Mouse (Mus musculus): ENCODE data around the gene Lxn. TPM values are rescaled to one million over a fixed set of nuclear protein-coding genes. Genes with fewer than 3 reads are reported as not detected.

The Lxn gene
- total RNA-seq (2017): 1.7 to 5.0 TPM (median 2.9 TPM) in 3 replicates

- ATAC-seq (replicated peaks; ENCODE audit: insufficient number of reproducible peaks, low FRiP score, low TSS enrichment, poor library complexity, severe bottlenecking): peak; percentile 61; the same call in 1 of the 2 replicates
Observed at GRCm38 (mm10) chr3:67463450-67464372, at the start of gene Lxn. TSS of gene Lxn (minus strand) at chr3:67463926.

DNA sequence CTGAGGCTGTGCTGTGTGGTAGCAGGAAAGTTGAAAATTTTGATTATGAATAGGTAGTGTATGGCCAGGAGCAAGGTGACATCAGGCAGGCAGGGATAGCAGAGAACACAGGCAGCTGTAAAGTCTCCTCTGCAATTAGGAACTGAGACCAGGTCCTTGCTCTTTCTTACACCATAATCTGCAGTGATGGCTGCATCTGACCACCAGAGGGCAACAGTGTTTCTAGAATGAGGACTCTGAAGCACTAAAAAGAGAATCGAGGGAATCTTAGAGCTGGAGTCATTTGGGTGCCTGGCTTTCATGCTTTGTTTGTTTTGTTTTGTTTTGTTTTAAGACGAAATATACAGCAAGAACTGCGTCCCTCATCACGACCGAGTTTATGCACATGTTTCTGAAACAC lies 49.1 kb upstream of the Lxn start:
- ATAC-seq (replicated peaks; ENCODE audit: insufficient number of reproducible peaks, low FRiP score, low TSS enrichment, poor library complexity, severe bottlenecking): peak; percentile 73

DNA sequence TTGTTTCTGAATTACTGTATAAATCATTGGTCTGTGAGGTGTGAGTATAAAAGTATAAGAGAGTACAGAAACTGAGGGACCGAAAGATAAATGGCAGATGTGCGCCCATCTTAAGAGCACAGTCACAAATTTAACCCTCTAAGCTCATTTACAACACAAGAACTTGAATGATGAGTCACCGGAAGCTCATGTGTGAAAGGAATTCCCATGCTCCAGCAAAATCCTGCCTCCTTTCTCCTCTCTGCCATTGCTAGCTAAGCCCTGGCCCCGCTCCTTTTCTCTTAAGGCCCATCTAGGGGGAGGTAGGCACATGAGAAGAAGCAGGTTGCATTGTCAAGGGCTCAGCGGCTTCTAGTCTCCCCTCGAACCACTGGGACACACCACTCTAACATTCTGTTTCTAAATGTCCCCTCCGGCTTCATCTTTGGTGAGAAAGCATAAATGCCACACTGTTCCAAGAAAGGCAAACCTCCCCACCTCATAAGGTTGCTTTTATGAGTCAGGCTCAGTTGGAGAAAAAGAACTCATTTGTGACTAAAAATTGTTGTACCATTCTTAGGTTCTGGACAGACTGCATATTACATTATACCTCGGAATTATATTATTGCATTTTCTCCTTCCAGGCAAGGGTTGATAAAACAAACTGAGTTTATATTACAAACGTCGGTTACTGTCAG lies 44.6 kb upstream of the Lxn start:
- no peak for ATAC-seq (replicated peaks; ENCODE audit: insufficient number of reproducible peaks, low FRiP score, low TSS enrichment, poor library complexity, severe bottlenecking)

GRCm38 (mm10) chr3:67505286-67505685 lies 41.6 kb upstream of the Lxn start:
- no peak for ATAC-seq (replicated peaks; ENCODE audit: insufficient number of reproducible peaks, low FRiP score, low TSS enrichment, poor library complexity, severe bottlenecking)

DNA sequence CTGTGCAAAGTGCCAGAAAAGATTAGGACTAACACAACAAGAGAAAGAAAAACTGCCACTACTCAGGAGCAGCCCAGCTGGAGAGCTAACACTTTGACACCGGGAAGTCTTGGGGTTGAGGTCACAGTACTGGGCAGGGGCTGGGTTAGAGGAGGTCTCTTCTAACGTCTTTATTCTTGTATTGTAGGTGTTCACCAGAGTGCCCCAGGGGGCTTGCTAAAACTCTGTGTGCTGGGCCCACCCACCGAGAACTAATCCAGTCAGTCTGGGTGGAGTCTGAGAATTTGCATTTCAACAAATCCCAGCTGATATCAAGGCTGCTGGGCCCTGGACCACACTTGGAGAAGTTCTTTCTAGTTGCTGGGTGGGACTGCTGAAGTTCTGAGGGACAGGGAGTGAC lies 40.2 kb upstream of the Lxn start:
- no peak for ATAC-seq (replicated peaks; ENCODE audit: insufficient number of reproducible peaks, low FRiP score, low TSS enrichment, poor library complexity, severe bottlenecking)

DNA sequence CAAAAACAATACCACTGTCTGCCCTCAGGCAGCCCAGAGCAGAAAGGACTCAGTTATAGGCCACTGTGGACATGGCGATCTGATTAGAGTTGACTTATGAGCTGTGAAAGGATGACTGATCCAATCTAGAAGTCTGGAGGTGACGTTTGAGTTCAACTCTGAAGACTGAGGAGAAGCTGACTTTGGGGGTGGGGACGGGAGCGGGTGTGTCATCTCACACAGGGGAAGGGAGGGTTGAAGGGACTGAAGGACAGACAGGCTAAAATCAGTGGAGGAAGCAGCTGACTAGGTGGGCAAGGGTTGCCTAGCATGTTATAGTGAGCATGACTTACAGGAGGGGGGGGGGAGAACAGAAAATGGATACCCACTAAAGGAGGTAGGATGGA lies 35.7 kb upstream of the Lxn start:
- ATAC-seq (replicated peaks; ENCODE audit: insufficient number of reproducible peaks, low FRiP score, low TSS enrichment, poor library complexity, severe bottlenecking): no peak

GRCm38 (mm10) chr3:67498773-67499405 lies 35.2 kb upstream of the Lxn start:
- no peak for ATAC-seq (replicated peaks; ENCODE audit: insufficient number of reproducible peaks, low FRiP score, low TSS enrichment, poor library complexity, severe bottlenecking)

DNA sequence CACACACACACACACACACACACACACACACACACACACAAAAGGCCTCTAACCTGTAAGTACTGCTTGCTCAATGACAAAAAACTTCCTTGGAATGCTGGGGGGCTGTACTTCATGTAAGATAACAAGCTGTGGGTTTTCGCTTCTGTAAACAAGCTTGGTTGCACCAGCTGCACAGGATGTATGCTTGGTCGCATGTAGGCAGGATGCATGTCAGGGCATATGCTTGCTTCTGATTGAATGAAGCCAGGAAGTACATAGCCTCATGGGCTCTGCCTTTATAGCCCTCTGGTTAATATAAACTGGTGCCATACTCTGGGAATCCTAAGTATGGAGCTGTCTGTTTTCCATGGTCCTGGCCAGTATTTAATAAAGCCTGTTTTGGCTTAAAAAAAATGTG lies 34.3 kb upstream of the Lxn start:
- no peak for ATAC-seq (replicated peaks; ENCODE audit: insufficient number of reproducible peaks, low FRiP score, low TSS enrichment, poor library complexity, severe bottlenecking)

DNA sequence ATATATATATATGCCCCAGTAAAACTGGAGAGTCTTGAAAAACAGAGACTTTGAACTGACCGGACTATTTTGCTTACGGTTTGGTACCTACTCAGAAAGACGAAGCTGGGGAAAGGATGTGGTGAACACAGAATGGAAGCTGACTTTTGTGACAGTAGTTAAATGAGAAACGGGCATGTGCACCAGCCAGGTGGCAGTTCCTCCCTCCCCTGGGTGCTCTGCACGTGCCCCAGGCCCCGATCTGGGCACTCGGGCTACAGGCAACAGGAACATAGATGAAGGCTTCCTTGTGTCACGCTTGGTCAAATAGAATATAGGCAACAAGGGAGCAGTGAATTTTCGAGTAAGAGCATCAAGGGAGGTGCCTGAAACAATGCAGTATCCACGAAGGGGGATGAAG lies 32.6 kb upstream of the Lxn start:
- no peak for ATAC-seq (replicated peaks; ENCODE audit: insufficient number of reproducible peaks, low FRiP score, low TSS enrichment, poor library complexity, severe bottlenecking)

GRCm38 (mm10) chr3:67493132-67493531 lies 29.4 kb upstream of the Lxn start:
- no peak for ATAC-seq (replicated peaks; ENCODE audit: insufficient number of reproducible peaks, low FRiP score, low TSS enrichment, poor library complexity, severe bottlenecking)

DNA sequence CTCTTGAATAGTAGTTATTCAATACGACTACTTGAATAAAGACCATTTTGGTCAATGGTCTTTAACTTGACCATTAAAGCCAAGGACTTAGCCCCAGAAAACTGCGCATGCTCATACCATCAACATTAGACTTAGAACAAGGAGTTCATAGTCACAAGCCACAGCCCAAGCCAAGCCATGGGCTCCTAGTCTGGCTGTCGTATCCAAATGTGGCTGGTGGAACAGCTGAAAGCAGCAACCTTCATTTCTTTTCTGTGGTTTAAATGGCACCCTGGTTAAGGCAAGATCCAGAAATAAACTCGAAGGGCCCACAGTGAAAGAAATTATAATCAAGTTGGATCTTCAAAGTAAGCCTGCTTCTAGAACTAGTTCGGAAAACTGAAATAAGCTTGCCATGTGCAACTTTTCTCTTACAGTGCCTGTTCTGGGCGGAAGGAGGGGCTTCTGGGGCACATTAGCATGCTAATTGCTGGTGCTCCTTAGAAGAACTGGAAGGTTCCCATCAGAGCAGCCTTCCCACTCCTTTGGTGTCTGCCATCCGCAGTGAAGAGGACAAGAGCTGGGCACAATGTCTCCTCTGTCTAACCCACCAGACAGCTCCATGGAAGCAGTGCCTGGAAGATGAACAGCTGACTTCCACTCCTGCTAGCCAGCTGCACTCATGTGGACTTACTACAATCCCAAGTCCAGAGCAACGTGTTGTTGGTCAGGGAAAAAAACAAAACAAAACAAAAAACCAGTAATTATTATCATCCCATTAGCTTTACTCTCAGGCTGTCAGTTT lies 28.6 kb upstream of the Lxn start:
- ATAC-seq (replicated peaks; ENCODE audit: insufficient number of reproducible peaks, low FRiP score, low TSS enrichment, poor library complexity, severe bottlenecking): no peak

DNA sequence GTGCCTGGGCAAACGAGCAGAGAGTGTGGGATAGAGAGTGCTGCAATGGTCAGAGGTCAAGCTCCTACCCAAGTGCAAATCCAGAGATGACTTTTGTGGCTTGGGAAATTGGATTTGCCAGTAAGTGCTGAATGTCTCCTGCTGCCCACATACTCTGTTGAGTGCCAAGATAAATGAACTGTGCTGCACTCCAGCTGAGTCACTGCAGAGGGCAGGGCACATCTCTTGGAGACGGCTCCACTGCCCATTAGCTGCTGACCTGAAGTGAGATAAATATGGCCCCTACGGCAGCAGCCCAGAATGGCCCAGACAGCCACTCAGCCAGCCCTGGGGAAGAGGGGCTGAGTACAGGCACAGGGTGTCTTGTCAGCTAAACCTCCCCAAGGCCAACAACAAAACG lies 26.4 kb upstream of the Lxn start:
- ATAC-seq (replicated peaks; ENCODE audit: insufficient number of reproducible peaks, low FRiP score, low TSS enrichment, poor library complexity, severe bottlenecking): no peak

DNA sequence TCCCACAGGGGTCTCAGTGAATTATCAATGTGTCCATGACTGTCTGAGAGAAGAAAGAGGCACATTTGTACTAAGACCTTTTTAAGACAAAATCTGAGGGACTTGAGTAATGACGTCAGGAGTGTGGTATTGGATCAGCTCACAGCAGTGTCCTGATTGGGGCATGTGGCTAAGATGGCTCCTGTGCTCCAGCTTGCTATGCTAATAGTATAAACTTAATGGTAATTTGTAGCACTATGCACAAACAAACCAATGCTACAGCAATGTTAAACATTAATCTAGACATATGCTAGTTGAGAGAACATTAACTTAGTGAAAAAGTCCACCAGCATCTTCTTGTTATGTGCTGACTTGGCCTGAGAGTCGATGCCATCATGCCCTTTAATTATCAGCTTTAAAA lies 21.5 kb upstream of the Lxn start:
- no peak for ATAC-seq (replicated peaks; ENCODE audit: insufficient number of reproducible peaks, low FRiP score, low TSS enrichment, poor library complexity, severe bottlenecking)

DNA sequence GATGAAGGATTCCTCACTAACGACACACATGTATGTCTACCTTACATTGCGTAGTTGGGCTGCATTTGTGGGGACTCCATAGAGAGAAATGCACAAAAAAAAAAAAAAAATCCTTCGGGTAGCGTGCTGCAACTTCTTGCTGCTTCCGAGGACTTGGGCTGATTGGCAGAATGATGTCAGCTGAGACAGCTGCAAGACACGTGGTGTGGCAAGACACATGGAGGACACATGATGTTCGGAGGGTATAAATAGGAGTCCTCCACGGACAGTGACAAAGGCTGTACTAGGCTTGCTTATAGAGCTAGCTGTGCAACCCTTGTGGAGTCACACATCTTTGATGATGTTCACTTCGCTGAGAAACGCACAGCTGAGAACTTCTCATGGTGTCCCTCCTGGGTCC lies 18.7 kb upstream of the Lxn start:
- ATAC-seq (replicated peaks; ENCODE audit: insufficient number of reproducible peaks, low FRiP score, low TSS enrichment, poor library complexity, severe bottlenecking): no peak

- ATAC-seq (replicated peaks; ENCODE audit: insufficient number of reproducible peaks, low FRiP score, low TSS enrichment, poor library complexity, severe bottlenecking): no peak
Observed at GRCm38 (mm10) chr3:67479806-67480205, 16.1 kb upstream of the Lxn start.

DNA sequence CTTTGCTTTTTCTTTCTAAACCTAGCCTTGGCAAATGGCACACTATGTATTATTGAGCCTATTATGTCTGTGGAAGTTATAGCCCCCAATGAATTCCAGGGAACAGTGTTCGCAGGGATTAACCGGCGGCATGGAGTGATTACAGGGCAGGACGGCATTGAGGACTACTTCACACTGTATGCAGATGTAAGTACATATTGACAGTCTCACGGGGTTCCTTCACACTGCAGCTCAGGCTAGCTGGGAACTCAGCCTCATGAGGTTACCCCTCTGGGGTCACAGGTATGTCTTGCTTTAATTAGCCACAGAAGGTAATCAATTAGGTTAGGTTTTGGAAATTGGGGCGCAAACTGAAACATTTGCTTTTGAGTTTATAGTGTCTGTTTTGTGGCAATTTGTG lies 9.7 kb upstream of the Lxn start:
- ATAC-seq (replicated peaks; ENCODE audit: insufficient number of reproducible peaks, low FRiP score, low TSS enrichment, poor library complexity, severe bottlenecking): no peak

DNA sequence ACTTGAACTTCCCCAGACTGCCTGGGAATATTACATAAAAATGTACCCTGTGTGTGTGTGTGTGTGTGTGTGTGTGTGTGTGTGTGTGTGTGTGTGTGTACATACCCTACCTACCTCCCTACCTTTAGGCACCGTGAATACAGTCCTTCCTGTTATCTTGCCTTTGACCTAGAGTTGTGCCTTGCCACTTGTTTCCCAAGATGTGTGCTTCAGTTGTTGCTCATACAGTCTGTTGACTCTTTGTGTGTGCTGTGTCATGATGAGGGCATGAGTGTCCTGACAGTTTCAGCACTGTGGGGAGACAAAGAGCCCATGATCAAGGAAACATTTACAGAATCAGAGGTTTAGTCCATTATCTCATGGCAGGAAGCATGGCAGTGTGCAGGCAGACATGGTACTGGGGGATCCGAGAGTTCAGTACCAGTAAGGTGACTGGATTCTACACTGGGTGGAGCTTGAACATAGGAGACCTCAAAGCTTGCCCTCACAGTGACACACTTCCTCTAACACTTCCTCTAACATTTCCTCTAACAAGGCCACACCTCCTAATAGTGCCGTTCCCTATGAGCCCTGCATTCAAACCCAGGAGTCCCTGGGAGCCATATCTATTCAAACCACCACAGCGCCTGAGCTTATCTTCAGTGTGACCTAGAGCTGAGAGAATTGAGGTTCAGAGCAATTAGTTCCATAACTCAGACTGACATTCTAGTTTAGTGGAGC lies 7.8 kb upstream of the Lxn start:
- no peak for ATAC-seq (replicated peaks; ENCODE audit: insufficient number of reproducible peaks, low FRiP score, low TSS enrichment, poor library complexity, severe bottlenecking)

DNA sequence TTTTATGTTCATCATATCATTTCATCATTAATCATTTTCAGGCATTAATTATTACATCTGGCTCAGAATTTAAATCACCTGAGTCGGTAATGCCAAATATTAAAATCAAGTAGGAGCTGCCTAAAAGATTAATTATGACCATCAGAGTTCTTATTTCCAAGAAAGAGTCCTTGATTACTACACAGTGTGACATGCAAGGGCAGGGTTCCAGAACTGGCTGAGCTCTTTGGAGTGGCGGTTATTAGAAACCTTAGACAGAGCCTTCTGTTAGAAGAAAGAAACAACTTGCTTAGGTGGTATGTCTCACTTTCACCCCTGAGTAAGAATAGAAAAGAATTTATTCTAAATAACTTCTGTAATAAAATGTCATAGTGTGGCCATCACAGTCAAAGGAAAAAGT lies 3.6 kb upstream of the Lxn start:
- no peak for ATAC-seq (replicated peaks; ENCODE audit: insufficient number of reproducible peaks, low FRiP score, low TSS enrichment, poor library complexity, severe bottlenecking)

All from monocyte, adult 5-6 weeks (primary cell).